Mouse (Mus musculus) embryonic fibroblast, embryonic 13.5 days (primary cell): ENCODE measurements around the gene Ubr1. TPM values are rescaled to one million over a fixed set of nuclear protein-coding genes. Genes with fewer than 3 reads are reported as not detected.
A peak's percentile ranks its signal among the peaks of the same experiment; 100 is the strongest.

Experiments
- H3K27ac ChIP-seq: 2 replicates; pipeline ENCODE4 v1.5.1; 2012; ENCODE audit warnings: low read length, control low read depth, inconsistent platforms; ENCODE audit not compliant: insufficient read depth
- H3K4me1 ChIP-seq: 2 replicates; pipeline ENCODE4 v1.6.1; 2011; ENCODE audit warnings: low read length; ENCODE audit not compliant: control insufficient read depth, insufficient read depth
- H3K4me3 ChIP-seq: 2 replicates; pipeline ENCODE4 v1.5.1; 2011; ENCODE audit warnings: mild to moderate bottlenecking, control low read depth, low read length; ENCODE audit not compliant: insufficient read depth
- CTCF ChIP-seq: IDR thresholded peaks from 2 replicates; pipeline ENCODE4 v1.5.1; 2011; ENCODE audit warnings: mild to moderate bottlenecking, control low read depth, low read length, moderate library complexity, borderline replicate concordance; ENCODE audit not compliant: insufficient read depth
- POLR2A ChIP-seq: IDR thresholded peaks from 2 replicates; pipeline ENCODE4 v1.6.1; 2011; ENCODE audit warnings: low read depth, mild to moderate bottlenecking, control low read depth, low read length, moderate library complexity
- polyA plus RNA-seq: library from polyadenylated mRNA; stranded (reverse); fragments of >200 nt; gene quantifications from 2 replicates; pipeline ENCODE4 v1.2.4, GENCODE M21; 2011; ENCODE audit warnings: low read depth; ENCODE audit not compliant: missing spikeins, insufficient read length

Gene Ubr1
- polyA plus RNA-seq, 1 experiment, result 25.4 TPM

DNA sequence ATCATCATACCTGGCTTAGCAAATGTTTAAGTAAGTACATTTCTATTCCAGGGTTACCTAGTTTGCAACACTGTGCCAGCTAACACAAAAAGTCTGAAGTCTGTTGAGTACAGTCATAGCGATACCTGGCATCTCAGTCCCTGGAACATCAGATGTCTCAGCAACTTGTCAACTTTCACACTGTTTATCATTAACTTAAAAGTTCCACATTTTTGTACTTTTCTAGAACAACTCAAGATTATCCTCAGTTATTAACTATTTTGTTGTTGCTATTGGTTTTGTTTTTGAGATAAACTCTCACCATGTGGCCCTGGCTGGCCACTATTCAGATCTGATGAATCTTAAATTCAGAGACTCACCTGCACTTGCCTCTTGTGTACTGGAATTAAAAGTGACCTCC lies 107.1 kb downstream of the Ubr1 start:
- TF ChIP-seq CTCF (no peak), POLR2A (no peak)
- no peak overlapping the region for H3K4me3 ChIP-seq
- H3K27ac ChIP-seq, result no peak overlapping the region
- H3K4me1 ChIP-seq, result no peaks in the 10 kb centered on the region

DNA sequence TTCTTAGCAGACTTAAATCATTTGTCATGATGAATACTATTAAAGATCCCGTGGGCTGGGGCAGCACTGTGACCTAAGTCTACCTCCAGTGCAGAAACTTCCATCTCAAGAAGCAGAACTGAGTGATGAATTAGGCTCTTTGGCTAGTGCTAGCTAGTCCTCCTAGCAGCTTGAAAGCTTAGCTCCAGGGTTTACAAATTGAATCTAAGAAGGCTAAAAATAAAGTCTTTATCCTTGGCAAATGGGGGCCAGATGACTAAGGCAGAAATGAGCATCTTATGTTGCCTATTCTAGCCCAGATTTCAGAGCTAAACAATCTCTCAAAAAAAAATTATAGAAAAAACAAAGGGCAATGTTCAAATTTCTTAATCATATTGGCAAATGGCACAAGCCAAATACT lies 109.8 kb downstream of the Ubr1 start:
- Histone ChIP-seq H3K4me1 (no peaks in the 10 kb centered on the region), H3K4me3 (no peak overlapping the region), H3K27ac (no peak overlapping the region)
- TF ChIP-seq CTCF (no peak), POLR2A (no peak)

DNA sequence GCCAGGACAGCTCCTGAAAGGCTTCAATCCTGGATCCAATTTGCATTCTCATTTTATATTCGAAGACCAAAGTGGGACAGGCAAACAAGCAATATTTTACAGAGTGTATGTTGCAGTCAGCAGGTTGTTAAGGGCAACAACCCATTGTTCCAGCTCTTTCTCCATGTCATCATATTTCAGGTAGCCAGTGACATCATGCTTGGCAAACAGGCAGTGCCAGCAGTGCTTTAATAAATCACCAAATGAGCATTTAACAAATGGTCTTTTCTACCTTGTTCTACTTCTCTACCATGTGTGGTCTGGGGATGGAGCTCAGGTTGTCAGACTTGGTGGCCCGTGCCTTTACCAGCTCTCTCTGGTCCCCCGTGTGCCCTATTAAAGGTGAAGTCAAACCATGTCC lies 112.4 kb downstream of the Ubr1 start:
- Histone ChIP-seq H3K27ac (no peak overlapping the region), H3K4me3 (no peak overlapping the region), H3K4me1 (no peaks in the 10 kb centered on the region)
- TF ChIP-seq CTCF (no peak), POLR2A (no peak)

DNA sequence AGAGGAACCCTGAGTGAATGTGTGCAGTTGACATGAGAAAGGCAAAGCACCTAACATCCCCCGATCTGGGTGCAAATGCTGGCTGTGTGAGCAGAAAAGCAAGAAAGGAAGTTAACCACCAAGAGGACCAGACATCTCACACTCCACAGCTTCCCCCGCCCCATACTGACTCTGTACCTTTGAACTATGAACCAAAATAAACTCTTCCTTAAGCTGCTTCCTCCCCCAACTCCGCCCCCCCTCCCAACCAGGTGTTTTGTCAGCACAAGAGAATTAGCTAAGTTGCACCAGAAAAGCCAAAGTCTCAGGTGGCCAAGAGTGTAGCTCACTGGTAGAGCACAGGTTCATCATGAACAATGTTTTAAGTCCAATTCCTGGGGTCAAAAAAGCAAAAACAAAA lies 117.4 kb downstream of the Ubr1 start:
- TF ChIP-seq CTCF (no peak), POLR2A (no peak)
- no peaks in the 10 kb centered on the region for H3K4me1 ChIP-seq
- H3K4me3 ChIP-seq, result no peak overlapping the region
- H3K27ac ChIP-seq, result no peak overlapping the region

DNA sequence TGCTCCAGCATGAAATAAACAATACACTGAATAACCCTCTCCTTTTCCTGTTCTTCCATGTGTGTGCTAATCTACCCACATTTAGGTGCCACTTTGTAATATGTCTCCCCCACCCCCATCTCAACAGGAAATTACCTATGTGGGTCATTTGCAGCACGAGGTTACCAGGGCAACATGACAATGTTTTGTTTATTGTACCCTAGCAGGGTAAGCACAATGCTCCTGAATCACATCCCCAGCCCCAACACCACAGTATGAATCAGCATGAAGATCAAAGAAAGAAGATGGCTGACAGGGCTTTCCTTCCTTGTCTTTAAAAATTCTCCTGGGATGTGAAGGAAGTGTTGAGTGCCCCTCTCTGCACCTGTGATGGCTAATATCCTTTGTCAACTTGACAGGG lies 117.9 kb downstream of the Ubr1 start:
- H3K4me3 ChIP-seq, result no peak overlapping the region
- TF ChIP-seq CTCF (no peak), POLR2A (no peak)

DNA sequence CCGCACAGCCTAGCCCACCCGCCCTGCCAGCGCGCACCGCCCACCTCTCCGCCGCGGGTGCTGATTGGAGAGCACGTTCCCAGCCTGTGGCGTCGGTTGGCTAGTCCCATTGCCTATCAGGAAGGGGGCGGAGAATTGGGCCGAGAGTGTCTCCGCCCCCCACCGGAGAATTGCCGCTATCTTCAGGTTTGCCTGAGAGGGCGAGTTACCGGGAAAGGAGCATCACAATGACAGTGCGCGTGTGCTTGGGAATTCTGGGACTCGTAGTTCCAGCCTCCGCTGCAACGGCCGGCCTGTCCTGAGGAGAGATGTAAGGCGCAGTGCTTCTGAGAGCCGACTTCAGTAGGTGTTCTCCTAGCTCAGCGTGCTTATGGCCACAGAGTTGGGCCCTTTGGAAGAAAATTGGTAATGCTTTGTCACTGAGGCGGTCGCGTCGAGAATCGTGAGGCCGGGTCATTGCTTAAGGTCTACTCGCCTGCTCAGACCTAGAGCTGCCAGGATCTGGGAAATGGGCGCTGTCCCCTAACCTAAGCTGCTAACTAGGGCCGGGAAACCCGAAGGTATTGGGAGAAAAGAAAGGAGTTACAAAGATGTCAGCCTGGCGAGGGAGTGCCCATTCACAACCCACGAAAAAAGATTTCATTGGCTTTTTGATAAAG lies 120.0 kb downstream of the Ubr1 start, which contains the start of gene Ttbk2:
Ttbk2 (minus strand) TSS at position 181 of the 659 bp plus-strand sequence.
- Histone ChIP-seq H3K4me3 (peak within 1 kb of the TSS; percentile 86), H3K27ac (peak within 1 kb of the TSS; percentile 20), H3K4me1 (no peaks in the 10 kb centered on the region)
- TF ChIP-seq POLR2A (peak; percentile 91), CTCF (no peak)

More for the DNA sequence above, 117.9 kb downstream of the Ubr1 start:
- no peaks in the 10 kb centered on the region for H3K4me1 ChIP-seq
- no peak overlapping the region for H3K27ac ChIP-seq

DNA sequence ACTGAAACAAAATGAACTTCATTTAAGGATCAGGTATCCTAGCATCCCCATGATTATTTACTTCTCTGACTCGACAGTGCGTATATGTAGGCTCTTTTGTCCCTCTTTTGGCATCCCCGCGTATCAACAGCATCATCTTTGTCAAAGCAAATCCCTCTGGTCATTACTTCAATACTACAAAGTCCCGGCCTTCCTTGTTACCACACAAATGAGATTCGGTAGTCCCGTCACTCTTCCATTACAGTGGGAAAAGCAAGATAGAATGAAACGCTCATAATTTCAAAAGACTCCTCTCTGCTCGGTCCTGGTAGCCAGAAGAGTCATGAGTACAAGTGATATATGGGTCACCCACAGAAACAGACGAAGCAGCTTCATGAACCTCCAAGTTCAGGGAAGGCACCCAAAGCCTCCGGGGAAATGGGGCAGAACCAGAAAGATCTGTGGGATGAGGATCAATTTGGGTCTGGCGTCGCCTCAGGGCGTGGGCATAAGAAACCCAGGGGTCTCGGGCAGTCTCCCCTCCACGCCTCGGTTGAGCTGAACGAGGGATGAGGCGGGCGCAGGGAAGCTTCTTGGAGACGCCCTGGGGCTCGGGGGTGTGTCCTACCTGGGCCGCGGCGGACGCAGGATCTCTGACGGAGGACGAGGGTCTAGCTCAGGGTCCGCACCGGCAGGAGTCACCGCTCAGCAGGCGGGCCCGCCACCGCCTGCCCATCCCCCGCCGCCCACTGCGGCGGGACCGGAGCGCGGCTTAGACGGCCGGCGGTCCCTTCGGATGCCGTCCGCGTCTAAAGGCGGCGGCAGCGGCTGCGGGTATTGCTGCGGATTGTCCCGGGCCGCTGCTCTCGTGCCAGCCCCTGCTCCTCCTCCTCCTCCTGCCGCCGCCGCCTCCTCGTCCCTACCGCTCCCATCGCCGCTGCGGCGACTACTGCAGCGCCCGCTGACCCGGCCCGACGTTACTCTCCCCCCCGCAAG lies 120.8 kb downstream of the Ubr1 start, which contains the start of gene Cdan1:
Cdan1 (minus strand) TSS at position 680 of the 975 bp plus-strand sequence.
- H3K27ac ChIP-seq, result peak within 1 kb of the TSS; percentile 20
- peak; percentile 43; the same call in 1 of the 2 replicates for TF ChIP-seq POLR2A
- TF ChIP-seq CTCF, result no peak
- no peaks in the 10 kb centered on the region for H3K4me1 ChIP-seq
- peak within 1 kb of the TSS; percentile 86 for H3K4me3 ChIP-seq

DNA sequence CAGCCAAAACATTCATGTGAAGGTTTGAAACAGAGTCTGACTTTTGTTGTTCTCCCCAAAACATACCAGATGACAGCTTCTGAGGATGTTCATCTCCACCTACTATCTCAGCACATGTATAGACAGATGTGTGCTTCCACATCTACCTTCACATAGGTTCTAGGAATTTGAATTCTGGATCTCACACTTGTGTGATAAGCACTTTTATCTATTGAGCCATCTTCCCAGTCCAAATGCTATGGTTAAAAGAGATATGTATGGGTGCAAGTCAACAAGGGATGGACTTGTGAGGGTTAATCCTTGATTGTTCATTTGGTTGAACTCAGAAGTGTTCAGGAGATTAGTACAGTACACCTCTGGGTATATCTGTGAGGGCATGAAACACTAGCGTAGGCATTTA lies 125.2 kb downstream of the Ubr1 start:
- no peak overlapping the region for H3K4me3 ChIP-seq
- TF ChIP-seq POLR2A (no peak), CTCF (no peak)
- no peak overlapping the region for H3K27ac ChIP-seq
- H3K4me1 ChIP-seq, result no peaks in the 10 kb centered on the region

DNA sequence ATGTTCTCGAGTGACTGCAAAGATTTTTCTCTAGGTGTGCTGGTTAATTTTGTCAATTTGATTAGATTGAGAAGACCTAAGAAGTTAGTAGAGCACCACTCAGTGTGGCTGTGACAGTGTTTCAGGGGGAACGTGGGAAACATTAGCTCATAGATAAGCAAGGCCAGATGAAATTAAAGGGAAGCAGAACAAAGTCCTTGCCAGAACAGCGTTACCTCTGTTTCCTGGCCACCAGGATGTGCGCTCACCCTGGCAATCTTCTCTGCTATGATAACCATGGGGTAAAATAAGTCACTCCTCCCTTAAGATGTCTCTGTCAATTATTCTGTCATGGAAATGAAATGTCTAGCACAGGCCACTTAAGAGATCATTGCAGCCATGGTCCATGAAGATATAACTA lies 126.5 kb downstream of the Ubr1 start:
- Histone ChIP-seq H3K4me3 (no peak overlapping the region), H3K4me1 (no peaks in the 10 kb centered on the region), H3K27ac (no peak overlapping the region)
- TF ChIP-seq POLR2A, result no peak
- no peak for TF ChIP-seq CTCF

DNA sequence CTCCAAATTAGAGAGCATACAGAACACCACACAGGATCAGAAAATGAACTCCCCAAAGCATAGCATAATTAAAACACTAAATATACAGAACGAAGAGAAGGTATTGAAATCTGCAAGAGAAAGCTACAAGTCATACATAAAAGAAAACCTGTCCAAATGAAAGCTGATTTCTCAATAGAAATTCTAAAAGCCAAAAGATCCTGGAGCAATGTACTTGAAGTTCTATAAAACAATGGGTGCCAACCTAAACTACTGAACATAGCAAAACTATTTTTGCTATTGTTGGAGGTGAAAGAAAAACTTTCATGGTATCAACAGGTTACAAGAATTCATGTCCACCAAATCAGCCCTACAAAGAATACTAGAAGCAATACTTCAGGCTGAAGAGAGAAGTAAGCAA lies 129.3 kb downstream of the Ubr1 start:
- Histone ChIP-seq H3K4me1 (no peaks in the 10 kb centered on the region), H3K27ac (no peak overlapping the region), H3K4me3 (no peak overlapping the region)
- TF ChIP-seq CTCF (no peak), POLR2A (no peak)

GRCm38 (mm10) chr2:120835167-120835566 lies 135.3 kb downstream of the Ubr1 start:
- Histone ChIP-seq H3K4me1 (no peaks in the 10 kb centered on the region), H3K4me3 (no peak overlapping the region), H3K27ac (no peak overlapping the region)
- TF ChIP-seq POLR2A (no peak), CTCF (no peak)
